Mouse (Mus musculus) adipocyte (in vitro differentiated cells): ENCODE results near the gene Tradd.
"Not testable (repeated sequence)": the region's sequence is repeated elsewhere in the genome, so short reads cannot be mapped to it uniquely, and the experiment has no call there.

Experiments used
- DNase-seq: peaks from one replicate; pipeline ENCODE4 v3.0.0-alpha.2; 2016; ENCODE audit warnings: low spot score

Tradd gene

DNA sequence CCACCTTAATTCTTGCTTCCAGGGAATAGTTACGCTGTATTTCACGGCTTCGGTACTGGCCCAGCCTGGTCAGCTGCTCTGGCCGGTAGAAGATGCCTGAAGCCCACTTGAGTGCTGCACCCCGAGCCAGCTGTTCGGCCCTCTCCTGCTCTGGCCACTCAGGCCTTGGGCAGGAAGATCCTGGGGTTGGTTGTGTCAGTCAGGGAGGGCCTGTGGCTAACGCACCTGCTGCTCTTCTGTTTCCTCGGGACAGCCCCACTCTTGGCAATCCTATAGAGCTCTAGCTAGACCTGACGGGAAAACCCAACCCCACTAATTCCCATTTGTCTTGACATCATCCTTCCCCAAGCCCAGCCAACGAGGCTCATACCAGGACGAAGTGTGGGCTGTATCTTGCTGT lies 30.8 kb upstream of the Tradd start:
- no peak for DNase-seq

DNA sequence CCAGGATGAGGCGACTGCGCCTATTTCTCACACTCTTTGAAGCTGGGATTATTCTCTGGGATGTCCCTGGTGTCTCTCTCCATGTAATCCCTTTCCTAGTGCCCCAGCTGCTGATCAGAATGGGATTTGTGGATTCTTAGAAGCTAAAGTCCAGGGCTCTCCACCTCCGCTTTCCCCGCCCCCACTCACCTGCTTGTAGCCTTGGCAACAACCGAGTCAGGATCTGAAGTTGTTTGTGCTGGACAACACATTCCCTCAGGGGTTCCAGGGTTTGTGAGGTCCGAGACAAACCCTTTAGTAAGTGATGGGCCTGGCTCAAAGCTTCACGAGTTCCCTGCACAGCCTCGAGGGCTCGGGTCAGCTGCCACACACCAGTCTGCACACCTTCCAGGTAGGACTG lies 30.4 kb upstream of the Tradd start:
- no peak for DNase-seq

DNA sequence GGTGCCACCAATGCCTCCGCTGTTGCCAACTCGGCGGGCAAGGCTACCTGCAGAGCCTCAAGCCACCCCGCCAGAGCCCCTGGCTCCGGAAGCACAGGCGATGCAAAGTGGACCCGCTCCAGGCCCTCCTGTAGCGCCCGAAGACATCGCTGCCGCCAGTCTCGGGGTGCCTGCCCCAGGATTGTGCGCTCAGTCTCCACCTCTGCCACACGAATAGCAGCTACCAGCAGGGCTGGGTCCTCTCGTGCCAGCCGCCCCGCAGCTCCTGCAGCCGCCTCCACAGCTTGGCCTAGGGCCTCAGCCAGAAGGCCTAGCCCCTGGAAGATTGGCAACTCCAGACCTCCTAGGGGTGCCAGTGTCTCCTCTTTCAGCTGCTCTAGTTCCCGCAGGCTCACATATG lies 29.0 kb upstream of the Tradd start:
- no peak for DNase-seq

DNA sequence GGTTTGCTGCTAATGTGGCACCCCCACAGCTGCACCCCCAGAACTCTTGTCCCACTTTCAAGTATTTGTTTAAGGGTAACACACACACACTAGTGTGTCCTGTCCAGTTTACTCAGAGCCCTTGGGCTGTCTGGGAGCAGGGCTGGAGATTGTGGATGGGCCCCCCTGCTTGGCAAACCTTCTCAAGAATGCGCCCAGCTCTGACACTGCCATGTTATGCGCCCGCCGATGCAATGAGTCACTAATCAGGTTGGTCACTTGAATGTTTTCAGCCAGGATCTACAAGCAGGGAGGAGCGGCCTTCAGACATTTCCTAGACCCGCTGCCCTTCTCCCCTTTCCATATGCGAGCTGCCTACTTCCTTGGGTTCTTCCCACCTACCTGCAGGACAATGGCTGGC lies 28.1 kb upstream of the Tradd start:
- DNase-seq: no peak

DNA sequence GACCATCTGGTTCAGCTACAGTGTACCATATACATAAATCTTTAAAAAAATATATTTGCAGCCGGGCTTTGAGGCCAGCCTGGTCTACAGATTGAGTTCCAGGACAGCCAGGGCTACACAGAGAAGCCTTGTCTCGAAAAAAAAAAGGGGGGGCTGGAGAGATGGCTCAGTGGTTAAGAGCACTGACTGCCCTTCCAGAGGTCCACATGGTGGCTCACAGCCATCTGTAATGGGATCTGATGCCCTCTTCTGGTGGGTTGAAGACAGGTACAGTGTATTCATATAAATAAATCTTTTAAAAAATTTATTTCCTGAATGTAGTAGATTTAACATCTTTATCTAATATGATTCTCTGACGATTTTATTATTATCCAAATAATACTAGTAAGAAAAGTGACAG lies 27.4 kb upstream of the Tradd start:
- DNase-seq: not testable (repeated sequence)

DNA sequence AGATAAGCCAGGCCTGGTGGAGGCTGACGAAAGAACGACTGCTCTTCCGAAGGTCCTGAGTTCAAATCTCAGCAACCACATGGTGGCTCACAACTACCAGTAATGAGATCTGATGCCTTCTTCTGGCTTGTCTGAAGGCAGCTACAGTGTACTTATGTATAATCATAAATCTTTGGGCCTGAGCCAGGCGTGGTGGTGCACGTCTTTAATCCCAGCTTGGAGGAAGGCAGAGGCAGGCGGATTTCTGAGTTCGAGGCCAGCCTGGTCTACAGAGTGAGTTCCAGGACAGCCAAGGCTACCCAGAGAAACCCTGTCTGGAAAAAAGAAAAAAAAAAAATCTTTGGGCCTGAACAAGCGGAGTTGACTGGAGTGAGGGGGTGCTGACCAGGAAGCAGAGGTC lies 27.0 kb upstream of the Tradd start:
- DNase-seq: not testable (repeated sequence)

DNA sequence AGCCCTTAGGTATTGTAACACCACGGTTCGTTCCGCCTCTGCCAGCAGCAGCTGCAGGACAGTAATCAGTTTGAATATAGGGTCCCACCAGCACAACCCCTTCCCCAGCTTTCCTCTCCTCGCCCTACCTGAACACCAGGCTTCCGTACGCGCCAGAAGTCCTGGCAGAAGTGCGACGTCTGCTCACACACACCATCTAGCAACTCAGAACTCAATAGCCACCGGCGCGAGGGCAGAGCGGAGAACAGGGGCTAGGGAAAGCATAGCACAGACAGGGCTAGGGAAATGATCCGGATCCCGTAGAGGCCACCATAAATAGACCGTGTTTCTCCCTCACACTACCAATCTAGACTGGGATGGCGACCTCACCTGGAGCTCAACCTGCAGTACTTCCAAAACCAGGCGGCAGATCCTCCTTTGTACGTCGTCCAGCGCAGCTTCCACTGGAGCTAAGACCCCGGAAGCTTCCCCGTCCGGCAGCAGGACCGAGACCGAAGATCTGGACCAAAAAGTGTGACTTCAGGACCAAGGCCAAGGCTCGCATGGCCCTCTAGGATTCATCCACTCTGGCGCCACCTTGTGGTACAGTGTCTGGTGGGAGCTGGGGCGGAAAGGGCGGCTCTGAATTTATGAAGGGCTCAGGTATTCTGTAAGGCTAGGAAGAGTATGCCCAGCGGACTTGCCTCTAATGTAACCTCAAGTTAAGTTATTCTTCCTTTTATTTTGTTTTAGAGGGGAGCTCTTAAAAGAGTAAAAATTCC lies 26.3 kb upstream of the Tradd start:
- peak; percentile 95 for DNase-seq

DNA sequence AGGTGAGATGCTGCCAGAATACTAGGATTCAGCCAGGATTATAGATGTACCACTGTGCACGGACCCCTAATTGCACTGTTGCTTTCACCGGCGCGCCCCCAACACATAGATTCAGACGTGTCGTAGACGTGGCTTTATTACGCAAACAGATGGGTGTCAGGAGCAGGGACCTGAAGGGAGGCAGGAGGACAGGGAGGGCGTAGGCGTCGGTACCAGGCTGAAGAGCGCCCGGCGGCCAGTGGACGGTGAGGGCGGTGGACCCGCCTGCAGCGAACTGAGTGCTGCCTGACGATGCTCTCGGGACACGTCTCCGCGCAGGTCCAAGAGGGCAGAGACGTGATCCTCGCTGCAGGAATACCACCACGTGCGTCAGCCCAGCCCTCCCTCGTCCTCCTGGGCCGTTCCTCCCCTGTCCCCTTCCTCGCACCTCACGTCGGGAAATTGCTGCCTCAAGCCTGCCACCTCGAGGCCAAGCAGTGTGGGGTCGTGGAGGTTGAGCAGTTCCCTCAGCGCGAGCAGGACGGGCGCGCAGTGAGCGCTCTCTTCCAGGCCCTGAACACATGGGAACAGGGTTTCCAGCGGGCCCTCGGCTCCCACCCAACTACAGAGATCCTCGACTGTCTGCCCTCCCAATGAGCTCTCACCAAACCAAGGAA lies 25.5 kb upstream of the Tradd start, which contains the start of gene 4931428F04Rik:
Gene 4931428F04Rik (minus strand): TSS at position 60 of the 656 bp plus-strand sequence.
- no peak for DNase-seq

DNA sequence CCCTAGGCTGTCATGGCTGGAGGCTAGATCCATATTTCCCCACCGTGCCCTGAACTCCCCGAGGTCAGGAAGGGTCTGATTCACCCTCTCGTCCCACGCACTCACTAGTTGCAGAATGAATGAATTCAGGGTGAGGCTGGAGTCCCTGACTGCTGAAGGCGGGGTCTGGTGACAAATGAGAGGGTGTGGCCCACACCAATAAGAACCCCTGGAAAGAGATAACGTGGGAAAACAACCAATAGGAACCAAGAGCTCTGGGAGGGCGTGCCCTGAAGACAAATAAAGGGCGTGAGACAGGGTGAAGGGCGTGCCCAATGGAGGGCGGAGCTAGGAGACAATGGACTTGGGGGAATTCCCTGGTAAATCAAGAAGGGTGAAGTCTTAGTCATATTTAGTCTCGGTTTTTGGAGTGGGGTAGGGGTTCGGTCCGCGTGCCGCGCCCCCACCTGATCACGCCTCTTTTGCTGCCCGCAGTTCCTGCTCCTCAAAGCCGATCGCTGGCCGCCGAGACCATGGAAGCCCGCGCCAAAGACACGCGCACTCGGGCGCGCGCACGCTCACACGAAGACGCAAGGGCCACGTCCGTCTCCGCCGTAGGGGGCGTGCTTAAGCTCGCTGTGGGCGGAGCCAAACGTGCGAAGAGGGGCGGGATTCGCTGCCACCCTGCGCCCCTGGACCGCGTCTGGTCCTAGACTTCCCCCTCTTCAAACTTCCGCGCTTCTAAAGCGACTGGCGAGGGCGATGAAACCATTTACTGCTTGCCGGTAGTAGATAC lies 24.7 kb upstream of the Tradd start:
- DNase-seq: peak; percentile 98

DNA sequence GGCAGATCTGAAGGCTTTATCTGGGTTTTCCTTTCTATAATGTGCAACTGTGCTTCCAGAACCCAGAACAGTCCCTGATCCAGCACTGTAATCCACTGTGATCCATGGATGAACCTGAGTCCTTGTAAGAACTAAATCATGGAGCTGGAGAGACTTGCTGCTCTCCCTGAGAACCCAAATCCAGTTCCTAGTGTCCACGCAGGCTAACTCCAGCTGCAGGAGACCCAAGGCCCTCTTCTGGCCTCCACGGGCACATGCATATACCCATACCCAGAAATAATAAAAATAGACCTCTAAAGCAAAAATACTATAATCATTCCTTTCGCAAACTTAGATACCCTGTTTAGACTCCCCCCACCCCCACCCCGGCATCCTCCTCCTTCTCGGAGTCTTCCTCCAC lies 23.8 kb upstream of the Tradd start:
- DNase-seq: no peak

DNA sequence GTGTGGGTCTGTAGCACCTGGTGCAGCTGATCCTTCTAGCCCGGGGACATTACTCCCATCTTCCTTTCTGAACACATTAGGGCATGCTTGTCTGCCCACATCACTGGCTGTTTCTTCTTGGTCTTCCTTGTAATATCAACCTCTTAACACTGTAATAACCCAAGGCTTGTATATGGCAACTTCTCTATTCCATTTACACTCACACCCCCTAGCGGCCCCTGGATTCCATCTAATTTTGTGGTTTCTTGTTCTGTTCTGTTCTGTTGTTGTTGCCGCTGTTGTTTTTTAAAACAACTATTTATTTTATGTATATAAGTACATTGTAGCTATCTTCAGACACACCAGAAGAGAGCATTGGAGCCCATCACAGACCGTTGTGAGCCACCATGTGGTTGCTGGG lies 22.5 kb upstream of the Tradd start:
- DNase-seq: no peak

DNA sequence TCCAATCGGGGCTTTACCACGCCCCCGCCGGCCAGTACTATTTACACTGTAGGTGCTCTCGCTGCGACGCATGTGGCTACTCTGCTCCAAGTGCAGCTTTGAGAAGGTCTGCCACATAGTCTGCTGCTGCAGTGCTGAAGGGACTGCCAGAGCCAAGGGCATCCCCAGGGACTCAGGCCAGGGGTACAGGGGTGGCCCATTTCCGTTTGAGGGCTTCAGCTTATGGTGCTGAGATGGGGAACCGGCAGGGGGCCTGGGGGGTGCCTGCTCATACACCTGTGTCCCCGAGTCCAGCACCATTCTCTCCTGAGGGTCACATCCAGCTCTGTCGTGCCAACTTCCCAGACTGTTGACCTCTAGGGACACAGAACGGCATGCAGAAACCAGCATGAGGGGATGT lies 21.1 kb upstream of the Tradd start:
- no peak for DNase-seq

DNA sequence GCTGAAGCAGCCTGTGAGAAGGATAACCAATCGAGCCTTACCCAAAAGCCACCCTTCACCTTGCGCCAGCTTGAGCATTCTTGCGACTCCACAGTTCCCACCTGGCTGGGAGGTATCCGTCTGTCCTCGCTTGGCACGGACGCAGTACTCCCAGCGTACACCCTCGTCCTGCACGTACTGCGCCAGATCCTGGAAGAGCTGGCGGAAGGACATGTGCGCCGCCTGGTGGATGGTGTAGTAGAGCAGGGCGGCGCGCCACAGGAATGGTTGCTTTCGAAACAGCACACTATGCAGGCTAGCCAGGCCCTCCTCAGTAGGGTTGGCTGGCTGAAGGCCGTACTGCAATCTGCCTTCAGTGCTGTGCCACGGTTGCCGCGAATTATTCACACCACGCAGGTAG lies 18.7 kb upstream of the Tradd start:
- DNase-seq: no peak

DNA sequence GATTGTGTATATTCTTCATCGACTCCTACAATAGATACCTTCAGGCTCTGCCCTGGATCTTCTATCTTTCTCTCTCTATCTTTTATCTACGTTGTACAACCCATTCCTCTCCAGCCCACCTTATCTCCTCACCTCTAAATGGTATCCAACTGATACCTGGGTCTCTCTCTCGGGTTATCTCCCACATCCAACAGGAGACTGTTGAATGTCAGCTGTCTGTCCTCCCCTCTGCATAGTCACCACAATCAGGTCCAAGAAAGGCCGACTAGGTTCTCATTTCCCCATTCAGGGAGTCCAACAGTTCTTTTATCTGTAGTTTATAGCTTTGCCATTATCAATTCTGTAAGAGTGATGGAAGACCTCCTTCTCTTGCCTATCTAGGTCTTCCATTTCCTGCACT lies 17.8 kb upstream of the Tradd start:
- no peak for DNase-seq

DNA sequence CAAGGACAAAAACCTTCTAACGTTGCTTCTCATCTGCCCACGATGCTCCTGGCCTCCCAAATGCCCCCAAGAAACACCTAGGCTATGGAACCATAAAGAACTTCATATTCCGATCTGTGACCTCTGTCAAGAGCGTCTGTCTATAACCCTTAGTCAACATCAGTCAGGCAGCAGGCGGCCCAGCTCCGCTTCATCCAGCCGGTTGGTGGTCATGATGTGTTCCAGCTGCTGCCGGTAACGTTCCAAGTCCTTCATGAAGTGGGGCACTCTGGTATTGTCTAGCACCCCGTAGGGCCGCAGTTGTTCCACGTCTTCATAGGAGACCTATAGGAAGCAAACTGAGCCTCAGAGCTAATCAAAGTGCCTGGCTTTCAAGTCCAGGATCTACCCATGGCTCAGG lies 17.4 kb upstream of the Tradd start:
- DNase-seq: no peak

DNA sequence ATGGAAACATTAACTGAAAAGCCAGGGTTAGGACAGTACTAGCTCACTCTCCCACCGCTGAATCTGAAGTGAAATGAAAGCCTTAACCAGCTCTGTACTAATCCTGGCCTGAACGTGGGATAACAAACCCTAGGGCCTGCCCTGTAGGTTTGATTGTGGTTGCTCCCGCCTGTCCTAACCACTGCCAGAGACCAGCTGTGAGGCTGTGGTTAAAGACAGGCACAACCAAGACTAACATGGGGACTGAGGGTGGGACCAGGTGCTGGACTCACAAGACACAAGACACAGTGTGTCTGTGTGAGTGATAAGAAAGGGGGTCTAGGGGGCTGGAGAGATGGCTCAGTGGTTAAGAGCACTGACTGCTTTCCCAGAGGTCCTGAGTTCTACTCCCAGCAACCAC lies 16.2 kb upstream of the Tradd start:
- no peak for DNase-seq

DNA sequence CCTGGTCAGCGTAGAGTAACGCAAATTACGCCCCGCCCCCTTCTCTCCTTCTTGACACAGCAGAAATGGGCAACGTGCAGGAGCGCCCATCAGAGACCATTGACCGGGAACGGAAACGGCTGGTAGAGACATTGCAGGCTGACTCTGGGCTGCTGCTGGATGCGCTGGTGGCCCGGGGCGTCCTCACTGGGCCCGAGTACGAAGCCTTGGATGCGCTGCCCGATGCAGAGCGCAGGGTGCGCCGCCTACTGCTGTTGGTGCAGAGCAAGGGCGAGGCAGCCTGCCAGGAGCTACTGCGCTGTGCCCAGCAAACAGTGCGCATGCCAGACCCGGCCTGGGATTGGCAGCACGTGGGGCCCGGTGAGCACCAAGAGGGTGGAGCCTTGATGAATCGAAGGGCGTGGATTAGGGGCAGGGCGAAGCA lies 14.5 kb upstream of the Tradd start:
- no peak for DNase-seq

DNA sequence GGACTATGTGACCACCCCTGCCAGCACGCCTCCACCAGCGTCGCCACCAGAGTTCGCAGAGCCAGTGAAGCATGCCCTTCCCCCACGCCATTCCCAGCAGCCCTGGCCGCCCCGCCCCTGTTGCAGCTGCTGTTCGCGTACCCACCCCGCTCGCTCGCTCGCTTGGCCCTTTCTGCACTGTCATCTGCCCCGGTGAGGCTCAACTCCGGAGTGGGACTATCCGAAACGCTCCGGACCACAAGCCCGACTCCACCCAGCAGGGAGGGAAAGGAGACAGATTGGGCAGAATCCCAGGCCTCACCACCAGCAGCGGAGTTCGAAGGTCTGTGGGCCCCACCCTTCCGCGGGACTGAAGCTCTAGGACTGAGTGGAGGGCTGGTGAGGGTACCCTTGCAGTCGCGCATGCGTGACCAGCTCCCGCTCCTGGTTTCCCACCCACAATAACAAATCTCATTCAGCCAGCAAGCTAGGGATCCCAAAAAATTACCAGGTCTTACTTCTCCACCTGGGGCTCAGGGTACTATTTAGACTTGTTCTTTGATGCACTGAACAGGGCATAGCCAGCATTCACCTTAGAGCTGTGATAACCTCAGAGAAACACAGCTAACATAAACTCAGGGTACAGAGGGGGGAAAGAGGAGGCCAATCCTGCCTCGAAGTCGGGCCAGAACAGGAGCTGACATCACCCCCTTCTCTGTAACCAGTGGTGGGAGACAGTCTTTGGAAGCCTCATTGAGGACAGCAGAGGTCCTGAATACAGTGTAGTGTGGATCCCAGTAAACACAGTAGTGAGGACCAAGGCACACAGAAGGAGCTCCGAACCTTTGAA lies 12.1 kb upstream of the Tradd start:
- DNase-seq: no peak

DNA sequence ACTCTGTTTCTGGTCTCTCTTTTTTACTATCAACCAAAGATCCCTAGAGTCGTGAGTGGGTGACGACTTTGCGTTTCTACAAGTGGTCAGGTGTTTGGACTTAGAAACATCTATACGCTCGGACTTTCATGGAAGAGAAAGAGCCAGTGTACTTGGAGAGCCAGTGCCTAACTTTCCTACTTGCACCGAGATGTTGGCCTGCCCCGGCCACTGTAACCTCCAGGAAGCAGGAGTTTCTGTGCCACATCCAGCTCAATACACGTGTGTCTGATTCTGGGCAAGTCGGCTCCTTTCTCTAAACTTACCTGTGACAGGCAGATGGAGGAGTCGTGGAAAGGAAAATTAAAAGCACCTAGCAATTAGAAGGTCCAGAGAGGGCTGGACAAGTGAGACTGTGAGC lies 11.4 kb upstream of the Tradd start, which contains the start of gene Nol3:
Gene Nol3 (plus strand): TSS at position 301 of the 400 bp plus-strand sequence.
- no peak for DNase-seq

DNA sequence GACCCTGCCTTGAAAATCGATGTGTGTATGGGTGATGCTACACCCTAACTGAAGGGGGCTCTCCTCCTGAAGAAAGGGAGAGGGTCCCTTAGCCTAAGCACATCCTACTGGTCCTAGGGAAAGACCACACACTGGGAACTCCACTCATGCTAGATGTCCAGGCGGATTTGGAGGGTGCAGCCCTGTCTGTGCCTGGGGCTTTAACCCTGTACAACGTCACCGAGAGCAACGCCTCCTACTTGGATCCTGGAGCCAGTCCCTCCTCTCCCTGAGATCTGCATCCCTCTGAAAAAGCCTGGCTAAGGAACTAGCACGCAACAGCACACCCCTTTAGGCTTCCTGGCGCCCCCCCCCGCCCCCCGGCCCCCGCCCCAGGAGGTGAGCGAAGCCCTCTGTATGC lies 11.0 kb upstream of the Tradd start:
- DNase-seq: no peak

DNA sequence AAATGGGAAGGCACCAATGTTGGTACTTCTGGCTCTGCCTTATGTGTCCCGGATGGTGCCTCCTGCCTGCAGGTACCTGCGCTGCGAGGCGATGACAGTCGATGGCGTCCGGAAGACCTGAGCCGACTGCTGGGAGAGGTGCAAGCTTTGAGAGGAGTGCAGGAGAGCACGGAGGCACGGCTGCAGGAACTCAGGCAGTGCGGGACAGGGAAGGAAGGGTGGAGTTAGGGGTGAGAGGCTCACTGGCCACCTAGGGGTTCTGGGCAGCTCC lies 6.4 kb upstream of the Tradd start:
- DNase-seq: no peak
